Mouse (Mus musculus) right cerebral cortex, postnatal 25 days (tissue): ENCODE data around the gene Tnfaip8l3.
"Not testable (repeated sequence)": the region's sequence is repeated elsewhere in the genome, so short reads cannot be mapped to it uniquely, and the experiment has no call there.

Experiments used
- DNase-seq: peaks from one replicate; pipeline ENCODE4 v3.0.0; 2022

Tnfaip8l3 gene

DNA sequence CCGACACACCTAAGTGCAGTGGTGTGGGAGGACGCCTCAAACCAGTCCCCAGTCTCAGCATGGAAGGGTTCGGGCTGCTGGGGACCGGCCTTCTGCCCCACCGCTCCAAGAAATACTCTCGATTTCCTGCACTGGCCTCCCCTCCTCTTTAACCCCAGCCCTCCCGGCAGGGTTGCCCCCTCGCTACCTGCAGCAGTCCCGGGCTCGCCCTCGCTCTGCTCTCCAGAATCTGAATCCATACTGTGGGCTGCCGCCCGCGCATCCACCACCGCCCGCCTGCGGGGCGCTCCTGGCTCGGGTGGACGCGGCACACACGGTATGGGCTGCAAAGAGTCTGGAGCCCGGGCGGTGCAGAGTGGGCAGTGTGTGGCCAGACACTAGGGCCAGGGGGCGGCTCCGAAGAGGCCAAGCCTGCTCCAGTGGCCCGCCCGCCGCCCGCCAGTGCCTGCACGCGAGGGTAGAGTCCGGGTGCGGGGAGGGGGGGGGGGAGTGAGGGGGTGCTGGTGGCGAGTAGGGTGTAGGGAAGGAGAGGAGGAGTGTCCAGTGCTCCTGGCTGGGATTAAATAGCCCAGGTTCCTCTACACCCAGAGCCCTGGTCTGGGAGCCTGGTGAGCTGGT, at the start of gene Tnfaip8l3:
Gene Tnfaip8l3 (minus strand): TSS at position 357 of the 618 bp plus-strand sequence.
- DNase-seq: no peak

DNA sequence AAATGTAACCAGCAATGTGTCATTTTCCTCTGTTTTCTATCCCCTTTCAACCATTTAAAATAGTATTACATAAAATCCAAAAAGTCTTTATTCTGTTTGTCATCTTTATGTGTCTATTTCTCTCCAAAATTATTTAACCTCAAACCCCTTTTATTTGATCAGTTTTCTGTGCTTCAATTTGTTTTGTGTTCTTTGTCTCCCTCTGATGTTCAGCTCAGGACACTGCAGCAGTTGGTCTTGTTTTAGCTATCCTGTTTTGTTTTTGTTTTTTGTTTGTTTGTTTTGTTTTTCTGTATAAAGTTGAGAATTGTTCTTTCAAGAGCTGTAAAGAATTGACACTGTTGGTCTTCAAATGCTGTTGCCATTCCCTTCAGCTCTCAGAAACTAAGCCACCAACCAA, 44.5 kb upstream of the Tnfaip8l3 start:
- no peak for DNase-seq

DNA sequence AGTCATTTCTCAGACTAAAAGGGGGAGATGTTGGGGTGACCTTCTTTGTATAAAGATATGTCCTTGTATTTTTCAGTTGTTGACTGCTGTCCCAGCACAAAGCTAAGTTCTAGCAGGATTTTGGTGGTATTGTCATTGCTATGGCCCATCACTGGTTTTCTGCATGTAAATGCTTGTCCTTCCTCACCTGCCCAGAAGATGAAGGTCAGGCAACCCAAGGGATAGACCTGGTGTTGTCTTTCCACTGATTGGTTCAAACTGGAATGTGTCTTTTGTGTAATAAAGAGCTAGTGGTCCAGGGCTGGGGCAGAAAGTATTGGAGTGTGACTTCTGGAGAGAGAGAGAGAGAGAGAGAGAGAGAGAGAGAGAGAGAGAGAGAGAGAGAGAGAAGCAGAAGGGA, 30.4 kb upstream of the Tnfaip8l3 start:
- DNase-seq: no peak

DNA sequence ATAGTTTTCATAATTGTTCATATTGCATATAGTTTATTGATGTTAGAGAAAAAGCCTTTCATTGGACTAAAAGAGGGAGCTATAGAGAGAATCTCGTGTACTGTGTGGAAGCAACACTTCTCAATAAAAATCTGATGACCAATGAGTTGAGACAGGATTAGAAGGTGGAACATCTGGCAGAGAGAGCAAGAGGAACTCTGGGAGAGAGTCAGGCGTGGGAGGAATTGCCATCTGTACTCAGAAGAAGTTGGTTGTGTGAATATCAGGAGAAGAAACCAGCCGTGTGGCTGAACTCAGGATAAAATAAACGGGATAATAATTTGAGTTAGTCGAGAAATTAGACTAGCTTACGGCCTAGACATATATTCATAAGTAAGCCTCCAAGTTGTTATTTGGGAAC, 28.9 kb upstream of the Tnfaip8l3 start:
- DNase-seq: no peak

DNA sequence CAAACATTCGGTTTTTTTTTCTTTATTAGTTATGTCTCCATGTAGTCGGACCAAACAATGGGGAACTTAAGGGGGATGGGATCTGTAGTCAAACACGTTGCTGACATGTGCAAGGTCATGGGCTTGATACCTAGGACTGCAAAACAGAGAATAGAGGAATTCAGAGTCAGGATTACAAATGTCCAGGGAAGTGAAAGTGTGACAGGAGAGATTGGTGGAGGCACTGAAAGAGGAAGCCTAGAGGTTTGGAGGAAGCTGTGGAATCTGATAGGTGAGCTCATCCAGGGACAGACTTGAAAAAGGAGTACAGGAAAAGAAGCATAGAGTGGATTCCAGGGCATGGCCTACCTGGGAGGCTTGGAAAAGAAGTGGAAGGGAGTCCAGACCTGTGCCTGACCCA, 16.1 kb upstream of the Tnfaip8l3 start:
- no peak for DNase-seq

DNA sequence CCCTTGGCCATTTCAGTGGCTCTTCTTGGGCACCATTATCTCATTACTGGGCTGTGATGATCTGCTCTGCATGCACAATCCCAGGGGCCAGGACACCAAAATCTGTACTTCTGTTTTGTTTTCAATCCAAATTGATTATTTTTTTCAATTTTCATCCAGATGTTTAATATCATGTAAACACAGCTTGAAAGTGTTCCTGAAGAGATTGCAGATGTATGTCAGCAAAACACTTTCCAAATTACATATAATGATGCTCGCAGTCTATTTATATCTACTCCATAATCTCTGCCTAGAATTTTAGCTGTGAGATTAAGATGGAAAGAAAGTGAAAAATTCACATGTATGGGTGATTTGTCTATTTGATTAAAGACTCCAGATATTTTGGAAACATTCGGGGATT, 9.6 kb upstream of the Tnfaip8l3 start:
- DNase-seq: no peak

DNA sequence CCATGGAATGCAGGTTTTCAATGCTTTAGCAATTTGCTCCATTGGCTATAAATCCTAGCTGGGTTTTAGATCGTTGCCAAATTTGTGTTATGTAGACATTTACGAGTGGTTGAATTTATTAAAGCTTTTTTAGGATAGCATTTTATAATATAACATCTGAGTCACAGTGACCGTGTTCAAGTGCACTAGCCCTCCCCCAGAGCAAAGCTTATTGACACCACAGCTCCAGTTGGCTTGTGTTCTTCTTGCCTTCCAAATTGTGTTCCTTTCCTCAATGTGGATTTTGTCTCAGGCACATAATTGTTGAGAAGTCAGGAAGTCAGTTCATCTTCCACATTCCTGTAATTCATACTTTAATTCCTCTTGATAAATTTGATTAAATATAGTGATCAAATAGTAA, 6.7 kb upstream of the Tnfaip8l3 start:
- DNase-seq: no peak

DNA sequence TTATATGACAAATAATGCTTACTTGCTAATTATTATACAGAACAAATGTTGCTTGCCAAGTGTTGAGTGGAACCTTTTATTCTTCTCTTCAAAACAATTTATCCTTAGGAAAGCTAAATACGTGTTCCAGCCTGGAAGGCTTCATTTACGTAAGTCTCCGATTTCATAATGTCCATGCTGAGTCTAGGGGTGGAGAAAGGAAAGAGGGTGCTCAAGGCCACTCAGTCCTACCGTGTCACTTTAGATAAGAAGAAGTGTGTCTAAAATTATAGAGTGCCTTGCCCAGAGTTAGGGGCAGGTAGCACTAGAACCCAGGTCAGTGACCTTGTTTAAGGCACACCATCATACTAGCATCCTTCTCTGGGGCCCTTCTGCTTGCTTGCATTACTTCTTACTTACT, 5.5 kb upstream of the Tnfaip8l3 start:
- DNase-seq: no peak

DNA sequence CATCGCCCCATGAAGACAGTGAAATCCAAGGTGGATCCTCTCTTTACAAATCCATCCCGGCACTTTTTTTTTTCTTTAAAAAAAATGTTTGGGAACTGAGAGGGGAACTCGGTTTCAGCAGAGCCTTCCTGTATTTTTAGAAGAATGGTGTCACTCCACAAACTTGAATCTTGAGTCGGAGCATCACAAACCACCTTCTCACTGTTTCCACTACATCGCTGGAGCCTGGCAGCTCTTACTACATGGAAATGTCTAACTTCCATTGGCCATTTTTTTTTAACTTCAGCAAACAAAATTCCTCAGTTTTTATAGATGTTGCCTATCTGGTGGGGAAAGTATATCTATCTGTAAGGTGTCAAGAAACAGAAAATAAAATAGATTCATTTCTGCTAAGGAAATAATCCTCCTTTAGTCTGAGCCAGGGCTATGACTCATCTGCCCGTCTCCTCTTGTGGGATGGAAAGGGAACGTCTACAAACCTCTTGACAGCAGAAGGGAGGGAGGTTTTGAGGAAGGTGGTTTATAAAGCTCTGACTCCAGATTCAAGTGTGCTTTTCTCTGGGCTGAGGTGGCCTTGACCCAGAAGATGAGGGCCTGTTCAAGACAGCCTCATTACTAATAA, 3.4 kb upstream of the Tnfaip8l3 start:
- no peak for DNase-seq

DNA sequence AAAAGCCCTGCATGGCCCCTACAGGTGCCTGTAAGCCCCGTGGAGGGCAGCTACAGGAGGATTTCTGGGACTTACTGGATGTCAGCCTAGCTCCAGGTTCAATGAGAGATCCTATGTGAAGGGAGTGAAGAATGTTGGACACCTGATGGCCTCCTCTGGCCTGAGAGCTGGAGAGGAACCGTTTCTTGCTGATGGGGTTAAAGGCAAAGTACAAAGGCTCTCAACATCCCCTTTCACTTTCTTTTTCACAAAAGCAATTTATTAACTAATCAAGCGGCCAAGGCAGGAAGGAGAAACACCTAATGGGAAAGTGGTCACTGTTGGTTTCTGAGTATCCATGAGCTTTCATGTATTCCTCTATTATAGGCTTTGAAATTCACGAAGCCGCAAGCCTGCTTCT, 1.0 kb upstream of the Tnfaip8l3 start:
- no peak for DNase-seq

DNA sequence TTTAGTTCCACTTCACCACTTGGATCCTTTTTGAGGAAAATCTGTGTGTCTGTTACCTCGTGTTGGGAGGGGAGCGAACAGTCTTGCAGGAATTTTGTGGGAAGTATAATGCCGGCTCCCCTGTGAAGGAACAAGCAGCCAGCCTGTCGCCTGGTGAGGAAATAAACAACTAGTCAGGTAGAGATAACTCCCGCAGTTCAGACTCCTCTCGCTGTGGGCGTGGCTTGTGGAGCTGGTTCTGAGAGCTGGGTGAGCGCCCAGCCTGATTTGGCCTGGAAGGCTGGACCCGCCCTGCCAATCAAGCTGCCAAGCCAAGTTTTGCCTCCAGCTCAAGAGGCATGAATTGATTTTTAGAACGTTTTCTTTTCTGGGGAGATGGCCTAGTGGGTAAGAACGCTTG, 589 bp upstream of the Tnfaip8l3 start:
- peak; percentile 57 for DNase-seq

DNA sequence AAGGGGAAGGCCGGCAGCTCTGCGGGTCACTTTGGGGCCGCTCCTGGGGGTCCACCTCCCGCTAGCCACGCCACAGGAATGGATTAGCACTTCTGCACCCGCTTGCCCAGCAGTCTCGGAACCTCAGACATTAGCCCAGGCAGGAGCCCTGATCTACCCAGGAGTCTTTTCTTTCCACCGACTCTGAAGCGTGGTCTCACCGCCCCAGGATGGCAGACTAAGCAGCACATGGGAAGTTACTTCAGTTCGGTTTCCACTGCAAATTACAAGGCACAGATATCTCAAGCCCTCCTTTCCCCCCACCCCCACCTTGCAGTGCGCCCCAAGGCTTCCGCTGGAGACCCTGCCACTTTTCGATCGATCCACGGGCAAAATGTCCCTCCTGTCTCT, 551 bp downstream of the Tnfaip8l3 start:
- DNase-seq: no peak

DNA sequence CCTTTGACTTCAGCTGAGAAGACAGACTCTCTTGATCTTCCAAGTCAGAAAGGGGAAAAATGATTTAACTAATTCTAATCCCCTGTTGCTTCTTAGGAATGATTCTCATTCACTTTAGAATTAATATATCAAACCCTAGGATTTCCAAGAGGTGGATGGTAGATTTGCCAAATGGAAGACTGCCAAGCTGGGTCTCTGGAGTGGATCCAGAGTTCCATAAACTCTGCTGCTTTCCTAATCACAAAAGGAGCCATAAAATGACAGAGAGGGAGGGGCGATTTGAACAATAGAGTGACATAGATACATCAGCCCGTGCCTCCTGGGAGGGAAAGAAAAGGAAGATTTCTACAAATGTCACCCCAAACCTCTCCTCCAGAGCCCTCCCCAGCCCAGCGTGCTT, 3.4 kb downstream of the Tnfaip8l3 start:
- DNase-seq: no peak

DNA sequence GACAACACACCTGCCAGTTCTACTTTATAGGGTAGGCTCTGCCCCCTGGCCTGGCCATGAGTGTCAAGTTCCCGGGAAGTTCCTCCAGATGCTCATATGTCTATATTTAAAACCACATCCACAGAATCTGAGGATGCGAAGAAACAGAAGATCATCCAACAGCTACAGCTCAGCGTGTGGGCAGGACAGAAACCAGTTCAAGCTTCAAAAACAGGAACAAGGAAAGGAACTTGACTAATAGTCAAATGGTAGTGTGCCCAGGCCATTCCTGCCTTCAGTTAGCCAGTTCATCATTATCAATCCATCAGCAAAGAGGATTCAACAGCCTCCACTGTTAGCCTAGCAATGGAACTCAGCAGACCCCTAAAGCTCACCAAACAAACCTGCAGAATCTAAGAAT, 4.5 kb downstream of the Tnfaip8l3 start:
- DNase-seq: no peak

DNA sequence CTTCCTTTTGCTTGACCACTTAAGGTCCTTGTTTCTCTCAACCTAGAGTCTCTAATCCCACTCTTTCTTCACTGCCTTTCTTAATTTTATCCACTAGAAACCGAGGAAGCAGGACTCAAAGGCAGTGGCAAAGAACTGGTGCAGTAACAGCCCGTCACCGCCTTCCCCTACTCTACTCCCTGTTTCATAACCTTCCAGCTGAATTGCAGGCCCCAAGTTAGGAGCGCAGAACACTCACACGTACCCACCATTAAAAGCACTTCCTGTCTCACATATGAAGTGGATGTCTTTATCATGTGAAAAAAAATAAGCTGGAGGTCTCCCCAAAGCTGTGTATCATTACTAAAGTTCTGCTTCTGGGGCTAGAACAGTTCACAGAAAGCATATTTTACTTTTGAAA, 6.5 kb downstream of the Tnfaip8l3 start:
- no peak for DNase-seq

DNA sequence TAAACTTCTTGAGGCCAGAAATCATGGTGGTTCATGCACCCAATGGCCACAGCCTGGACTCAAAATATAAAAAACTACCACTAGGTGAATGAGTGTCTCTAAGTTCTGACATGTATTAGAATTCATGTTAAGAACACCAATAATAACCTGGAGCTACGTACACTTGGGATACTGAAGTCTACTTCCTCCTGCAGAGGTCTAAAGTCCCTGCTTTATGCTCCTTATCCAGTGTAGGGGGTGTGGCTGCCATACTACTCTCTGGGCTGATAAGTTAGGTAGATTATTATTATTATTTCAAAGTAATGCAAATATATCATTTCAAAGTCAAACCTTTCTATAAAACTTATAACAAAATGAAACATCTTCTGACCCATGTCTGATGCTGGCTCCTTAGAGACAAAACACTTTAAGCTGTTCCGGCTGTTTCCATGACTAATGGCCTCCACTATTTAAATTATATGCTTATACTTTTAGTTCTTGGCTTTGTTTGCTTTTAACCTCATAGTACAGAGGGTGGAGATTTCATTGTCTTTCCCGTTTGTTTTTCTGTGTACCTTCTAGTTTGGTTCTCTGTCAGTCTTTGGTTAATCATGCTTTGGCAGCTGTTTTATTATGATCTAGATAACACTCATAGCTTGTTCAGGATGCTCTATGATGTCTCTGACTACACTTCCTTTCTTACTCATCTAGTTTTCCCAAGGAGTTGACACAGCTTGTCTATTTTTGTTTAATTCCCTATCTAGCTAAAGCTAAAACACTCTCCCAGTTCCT, 16.7 kb downstream of the Tnfaip8l3 start:
- DNase-seq: no peak

DNA sequence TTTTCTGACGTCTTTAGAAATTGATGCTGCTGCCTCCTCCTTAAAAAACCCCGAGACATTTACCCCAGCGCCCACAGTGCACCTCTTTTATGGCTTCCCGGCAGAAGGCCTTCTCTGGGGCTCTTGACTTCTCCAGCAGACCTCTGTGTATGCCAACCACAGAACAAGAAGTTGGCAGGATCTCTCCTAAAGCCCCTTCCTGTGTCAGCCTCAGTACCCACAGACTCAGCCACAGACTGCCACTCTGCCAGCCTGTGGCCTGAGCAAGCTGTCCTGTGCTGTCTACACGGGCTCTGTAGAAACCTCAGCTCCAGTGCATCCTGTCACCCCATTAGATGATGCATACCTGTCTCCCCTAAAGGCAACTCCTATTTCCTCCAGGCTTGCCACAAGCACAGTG, 19.2 kb downstream of the Tnfaip8l3 start:
- DNase-seq: no peak

DNA sequence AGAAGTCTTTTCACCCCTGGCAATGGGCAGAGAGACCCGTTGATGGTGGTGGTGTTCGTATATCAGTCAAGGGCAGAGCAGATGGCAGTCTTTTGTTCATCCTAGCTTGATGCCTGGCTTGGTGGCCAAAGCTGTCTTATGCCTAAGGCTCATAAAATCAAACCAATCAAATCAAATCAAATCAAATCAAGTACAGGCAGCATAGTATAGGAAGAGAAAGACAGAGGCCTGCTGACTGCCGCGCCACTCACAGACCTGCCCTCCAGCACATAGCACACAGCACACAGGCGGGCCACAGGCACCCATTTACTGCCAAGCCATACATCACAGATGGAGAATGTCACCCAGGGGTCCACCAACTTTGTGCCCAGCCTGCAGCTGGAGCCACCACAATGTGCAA, 25.1 kb downstream of the Tnfaip8l3 start:
- DNase-seq: no peak

DNA sequence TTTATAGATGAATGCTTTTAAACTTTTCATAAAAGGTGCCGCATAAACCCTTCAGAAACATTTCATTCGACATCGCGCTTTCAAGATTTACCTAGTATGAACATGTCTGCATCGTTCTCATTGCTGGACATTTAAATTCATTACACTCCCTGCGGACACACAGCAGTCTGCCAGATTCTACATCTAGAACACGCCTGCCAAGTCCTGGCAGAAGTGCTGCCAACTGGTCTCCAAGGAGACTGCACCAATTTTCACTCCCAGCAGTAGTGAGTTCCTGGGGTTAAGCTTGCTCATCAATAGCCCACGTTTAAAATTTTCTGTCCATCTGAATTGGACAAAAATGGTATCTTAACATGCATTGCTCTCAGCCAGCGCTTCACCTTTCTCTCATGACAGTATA, 30.5 kb downstream of the Tnfaip8l3 start:
- DNase-seq: peak; percentile 22

DNA sequence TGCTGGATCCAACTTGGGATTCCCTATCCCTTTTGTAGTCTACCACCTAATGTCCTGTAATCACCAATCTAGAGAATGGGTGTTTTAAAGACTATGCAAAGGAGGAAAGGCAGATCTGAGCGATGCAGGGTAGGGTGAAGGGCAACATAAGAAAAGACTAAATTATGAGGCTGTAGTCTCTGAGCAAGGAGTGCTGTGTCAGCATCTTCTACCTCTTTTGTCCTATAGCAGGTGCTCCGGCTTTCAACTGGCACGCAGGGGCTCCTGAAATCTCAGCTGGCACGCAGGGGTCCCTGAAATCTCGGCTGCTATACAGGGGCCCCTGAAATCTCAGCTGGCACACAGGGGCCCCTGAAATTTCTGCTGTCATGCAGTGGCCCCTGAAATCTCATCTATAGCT, 33.5 kb downstream of the Tnfaip8l3 start:
- no peak for DNase-seq

DNA sequence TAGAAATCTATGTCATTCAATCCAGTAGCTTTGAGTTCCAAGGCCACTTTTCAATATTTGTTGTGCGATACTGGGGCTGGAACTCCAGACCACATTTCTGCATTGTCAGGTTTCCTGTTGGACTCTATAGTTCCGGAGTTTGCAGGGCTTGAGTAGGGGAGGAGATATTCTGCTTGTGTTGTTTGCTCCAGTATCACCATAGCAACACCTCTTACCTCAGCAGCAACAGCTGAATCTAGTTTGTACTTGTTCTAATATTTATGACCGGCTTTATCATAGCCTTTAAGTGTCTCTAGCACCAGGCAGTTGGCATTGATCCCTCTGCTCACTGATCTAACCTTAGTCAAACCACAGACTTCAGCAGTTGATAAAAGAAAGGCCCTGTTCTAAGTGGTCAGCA, 45.4 kb downstream of the Tnfaip8l3 start:
- no peak for DNase-seq

DNA sequence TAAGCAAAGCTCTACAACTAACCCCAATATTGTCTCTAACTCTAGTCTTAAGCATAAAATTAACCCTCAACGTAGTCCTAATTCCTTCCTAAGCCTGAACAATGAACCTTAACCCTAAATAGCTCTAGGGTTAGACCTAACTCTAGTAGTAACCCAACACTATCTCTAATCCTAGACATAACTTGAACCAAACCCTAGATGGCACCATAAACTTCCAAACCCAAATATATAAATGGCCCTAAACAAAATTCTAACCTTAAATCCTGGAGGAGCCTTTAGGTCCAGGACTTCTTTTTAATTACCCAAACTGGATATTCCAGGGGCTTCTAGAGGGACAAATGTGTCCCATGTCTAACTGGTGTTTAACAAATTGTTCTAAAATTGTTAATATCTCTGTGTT, 73.7 kb downstream of the Tnfaip8l3 start:
- no peak for DNase-seq

DNA sequence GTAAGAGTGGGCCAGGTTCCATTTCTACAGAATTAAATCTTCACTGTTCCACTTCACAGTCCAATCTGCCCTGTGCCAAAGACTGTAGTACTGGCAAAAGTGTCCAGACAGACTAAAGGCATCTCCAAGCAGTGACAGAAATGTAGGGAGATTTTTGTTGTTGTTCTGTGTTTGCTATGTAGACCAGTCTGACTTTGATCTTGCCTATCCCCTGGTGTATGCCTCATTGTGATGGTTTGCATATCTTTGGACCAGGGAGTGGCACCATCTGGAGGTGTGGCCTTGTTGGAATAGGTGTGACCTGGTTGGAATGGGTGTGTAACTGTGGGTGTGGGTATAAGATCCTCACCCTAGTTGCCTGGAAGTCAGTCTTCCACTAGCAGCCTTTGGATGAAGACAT, 75.6 kb downstream of the Tnfaip8l3 start:
- DNase-seq: not testable (repeated sequence)

DNA sequence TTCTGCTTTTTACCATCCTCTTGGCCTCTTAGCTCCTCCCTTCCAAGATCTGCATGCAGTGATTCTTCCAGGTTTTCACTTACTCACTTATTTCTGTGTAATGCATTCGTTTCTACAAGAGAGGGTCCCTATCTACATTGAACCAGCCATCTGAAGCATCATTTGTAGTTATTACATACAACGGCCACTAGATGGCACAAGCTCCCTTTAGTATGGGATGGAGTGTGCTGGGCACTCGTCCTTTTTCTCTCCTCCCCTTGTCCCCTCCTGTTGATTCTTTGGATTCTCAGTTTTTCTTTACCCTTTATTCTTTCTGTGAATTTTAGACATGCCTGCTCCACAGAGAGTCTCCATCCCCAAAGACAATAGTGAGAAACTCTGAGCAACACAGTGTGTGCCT, 77.3 kb downstream of the Tnfaip8l3 start:
- DNase-seq: no peak

DNA sequence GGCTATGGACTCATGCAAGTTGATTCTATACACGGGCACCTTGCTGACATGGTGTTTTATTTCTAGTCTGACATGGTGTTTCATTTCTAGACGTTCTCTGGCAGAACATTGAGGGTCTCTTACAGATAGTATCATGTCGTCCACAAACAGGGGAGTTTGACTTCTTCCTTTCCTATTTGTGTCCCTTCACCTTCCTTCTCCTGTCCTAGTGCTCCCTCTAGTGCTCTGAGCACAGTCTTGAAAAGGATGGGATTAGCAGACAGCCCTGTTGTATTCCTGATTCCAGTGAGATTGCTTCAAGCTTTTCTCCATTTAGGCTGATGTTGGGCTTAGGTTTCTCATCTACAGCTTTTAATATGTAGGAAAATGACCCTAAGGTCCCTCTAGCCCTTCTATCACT, 81.2 kb downstream of the Tnfaip8l3 start:
- peak; percentile 37 for DNase-seq
